Mouse (Mus musculus): Measurements from ENCODE around the gene Creb5.
A peak's percentile ranks its signal among the peaks of the same experiment; 100 is the strongest.

Gene Creb5

GRCm38 (mm10) chr6:53287038-53287561 lies at the start of gene Creb5:
Gene Creb5, plus strand, starts transcription at chr6:53287270.
- peak; percentile 91 to 92 for DNase-seq

GRCm38 (mm10) chr6:53259841-53260240 lies 27.2 kb upstream of the Creb5 start:
- DNase-seq, result peak; percentile 31 to 49

DNA sequence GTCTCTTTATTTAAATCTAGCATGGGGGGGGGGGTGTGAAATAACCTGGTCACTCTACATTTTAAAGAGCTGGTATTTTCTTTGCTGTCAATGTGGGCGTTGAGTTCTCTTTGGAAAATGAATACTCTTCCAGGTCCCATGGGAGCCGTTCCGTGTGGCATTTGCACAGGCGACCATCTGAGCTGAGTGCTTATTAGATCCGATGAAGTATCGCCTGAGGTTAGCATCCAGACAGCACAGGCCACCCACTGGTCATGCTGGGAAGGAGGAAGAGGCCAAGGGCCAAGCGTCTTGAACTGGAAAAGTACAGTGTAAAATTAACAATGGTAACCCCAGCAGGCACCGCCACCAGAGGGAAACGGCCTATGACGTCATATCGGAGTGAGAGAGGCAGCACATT lies 24.7 kb upstream of the Creb5 start:
- DNase-seq, result peak; percentile 22 to 32

DNA sequence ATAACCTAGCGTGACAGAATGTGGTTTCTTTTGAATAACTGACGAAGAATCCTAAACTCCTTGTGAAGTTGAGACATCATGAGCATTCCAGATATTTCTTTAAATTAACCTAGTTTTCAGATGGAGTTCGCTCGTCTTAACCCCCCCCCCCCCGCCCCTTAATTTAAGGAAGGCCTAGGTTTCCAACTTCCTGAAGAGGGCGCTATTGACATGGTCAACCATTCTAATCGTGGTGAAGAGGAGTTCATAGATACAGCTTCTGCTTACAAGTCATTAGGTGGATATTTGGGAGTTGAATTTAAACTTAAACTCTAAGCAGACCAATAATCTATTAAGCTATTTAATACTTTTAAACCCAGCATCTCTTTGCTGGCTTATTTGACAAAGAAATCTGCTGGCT lies 20.0 kb upstream of the Creb5 start:
- peak; percentile 49 to 71 for DNase-seq

- peak; percentile 27 to 39 for DNase-seq
These were observed 19.2 kb upstream of the Creb5 start for GRCm38 (mm10) chr6:53267732-53268505.

GRCm38 (mm10) chr6:53271216-53271615 lies 15.9 kb upstream of the Creb5 start:
- no peak for DNase-seq

DNA sequence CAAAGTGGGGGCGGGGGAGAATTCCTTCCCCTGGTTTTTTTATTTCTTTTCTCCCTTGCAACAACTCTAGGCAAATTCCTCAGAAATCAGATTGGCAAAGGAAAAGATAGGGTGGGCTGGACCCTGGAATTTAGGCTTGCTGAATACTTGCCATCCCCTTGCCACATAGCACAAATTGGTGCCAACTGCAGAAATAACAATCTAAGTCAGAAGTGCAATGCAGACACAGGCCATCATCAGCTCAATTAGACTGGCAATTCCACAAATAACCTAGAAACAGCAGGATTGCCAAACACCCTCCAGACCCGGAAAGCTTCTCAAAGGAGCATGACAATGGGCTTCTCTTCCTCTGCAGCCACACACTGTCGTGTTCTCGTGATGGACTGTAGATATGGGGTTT lies 15.4 kb upstream of the Creb5 start:
- no peak for DNase-seq

- peak; percentile 68 to 73 for DNase-seq
These were observed 557 bp upstream of the Creb5 start for GRCm38 (mm10) chr6:53286389-53287037.

GRCm38 (mm10) chr6:53287562-53288381 lies 702 bp downstream of the Creb5 start:
- DNase-seq, result peak; percentile 62 to 72

DNA sequence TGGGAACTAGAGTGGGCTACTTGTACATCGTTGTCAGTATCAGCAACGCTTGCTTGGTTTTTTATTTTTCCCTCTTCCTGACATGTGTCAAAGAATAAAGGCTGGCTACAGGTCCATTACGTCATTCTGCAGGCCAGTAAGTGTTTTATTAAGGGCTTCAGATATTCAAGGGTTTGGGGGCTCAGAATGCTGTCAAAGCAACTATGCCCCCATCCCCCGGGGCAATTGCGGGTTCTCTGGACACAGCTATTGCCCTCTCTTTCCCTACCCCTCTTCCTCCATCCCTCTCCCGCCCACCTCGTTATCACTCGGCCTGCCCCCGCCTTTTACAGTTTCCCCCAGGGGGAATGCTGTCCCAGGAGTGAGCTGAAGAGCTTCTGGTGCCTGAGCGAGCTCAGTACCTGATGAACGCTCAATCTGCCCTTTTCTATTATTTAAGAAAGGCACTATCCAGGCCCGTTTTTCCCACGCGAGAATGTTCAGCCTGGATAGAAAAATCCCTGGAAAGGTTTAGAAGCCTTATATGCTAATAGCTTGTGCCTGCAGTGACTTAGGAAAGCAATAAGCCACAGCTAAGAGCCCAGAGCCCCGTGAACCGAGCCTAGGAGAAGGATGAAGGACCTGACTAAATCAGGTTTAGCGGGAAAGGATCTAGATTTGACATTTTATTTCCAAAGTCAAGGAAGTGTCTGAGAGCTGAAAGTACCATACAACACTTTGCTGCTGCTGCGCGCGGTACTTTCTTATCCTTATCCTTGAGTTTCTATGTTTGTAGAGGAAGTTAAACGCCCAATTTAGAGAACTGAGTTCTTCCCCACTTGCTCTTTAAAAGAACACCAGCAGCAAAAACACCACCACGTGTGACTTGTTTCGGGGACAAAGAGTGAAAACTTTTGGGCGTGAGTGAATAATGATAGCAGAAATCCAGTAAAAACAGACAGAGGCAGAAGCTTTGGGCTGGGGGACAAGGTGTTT lies 1.8 kb downstream of the Creb5 start:
- DNase-seq, result peak in 1 of 2 experiments; percentile 17

DNA sequence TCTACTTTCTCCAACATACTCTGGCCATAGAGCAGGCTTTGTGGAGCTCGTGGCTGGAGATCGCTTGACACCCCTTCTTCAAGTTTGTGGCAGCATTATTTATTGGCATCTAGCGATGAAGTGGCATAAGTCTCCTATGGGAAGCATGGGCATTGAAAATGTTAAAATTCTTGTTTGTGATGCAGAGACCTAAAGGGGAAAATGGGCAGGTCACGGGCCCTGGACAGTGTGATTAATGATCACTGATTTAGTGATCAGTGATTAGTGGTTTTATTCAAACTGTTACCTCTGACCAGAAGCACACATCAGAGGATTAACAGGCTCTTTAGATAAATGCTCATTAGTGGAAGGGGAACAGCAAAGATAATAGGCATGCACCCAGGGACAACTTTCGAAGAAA lies 2.6 kb downstream of the Creb5 start:
- no peak for DNase-seq

GRCm38 (mm10) chr6:53290215-53290990 lies 3.3 kb downstream of the Creb5 start:
- DNase-seq, result peak; percentile 24 to 29

DNA sequence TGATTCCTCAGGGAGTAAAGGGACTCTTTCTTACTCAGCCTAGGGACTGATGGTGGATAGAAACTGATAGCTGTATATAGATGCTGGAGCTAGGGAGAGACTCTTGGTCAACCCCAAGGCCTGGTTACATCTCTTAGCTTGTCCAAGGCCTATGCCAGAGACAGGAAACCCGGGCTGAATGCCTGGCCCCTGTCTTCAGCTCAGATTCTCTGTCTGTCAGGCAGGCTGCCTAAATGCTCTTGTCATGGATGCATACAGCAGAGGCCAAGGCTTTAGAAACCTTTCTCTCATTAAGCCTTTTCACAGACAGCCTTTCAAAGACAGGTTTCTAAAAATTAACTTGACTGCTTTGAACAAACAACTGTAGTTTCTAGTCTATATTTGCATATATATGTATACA lies 5.9 kb downstream of the Creb5 start:
- no peak for DNase-seq

DNA sequence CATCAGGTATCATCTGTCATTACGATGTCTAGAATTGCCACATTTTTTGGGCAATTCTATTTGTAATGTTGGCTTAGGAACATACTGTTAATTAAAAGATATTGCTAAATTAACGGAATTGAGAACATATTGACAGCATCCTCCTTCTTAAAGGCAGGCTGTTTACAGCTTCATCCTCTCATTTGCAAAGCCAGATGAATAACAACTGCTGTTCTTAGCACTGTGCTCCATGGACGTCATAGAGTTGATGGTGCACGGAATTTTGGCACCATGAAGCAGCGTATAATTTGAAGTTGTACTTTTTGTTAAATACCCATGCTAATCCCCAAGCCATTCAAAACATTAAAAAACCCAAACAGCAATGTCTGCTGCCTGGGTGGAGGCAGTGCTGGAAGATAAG lies 10.8 kb downstream of the Creb5 start:
- no peak for DNase-seq

GRCm38 (mm10) chr6:53304201-53304600 lies 17.1 kb downstream of the Creb5 start:
- DNase-seq, result no peak

GRCm38 (mm10) chr6:53306156-53306555 lies 19.1 kb downstream of the Creb5 start:
- no peak for DNase-seq

GRCm38 (mm10) chr6:53306710-53307109 lies 19.6 kb downstream of the Creb5 start:
- DNase-seq, result no peak

- no peak for DNase-seq
These were observed 21.6 kb downstream of the Creb5 start for GRCm38 (mm10) chr6:53308684-53309083.

- DNase-seq, result no peak
These were observed 26.5 kb downstream of the Creb5 start for GRCm38 (mm10) chr6:53313604-53314003.

- no peak for DNase-seq
These were observed 27.1 kb downstream of the Creb5 start for GRCm38 (mm10) chr6:53314126-53314525.

Data from cerebellum, postnatal 10 days (tissue).